Mouse (Mus musculus) midbrain, embryonic 11.5 days (tissue): Measurements from ENCODE around the gene Hoxb2. TPM values are rescaled to one million over a fixed set of nuclear protein-coding genes. Genes with fewer than 3 reads are reported as not detected.

Experiments used
- ATAC-seq: fragments of 200-750 bp; cut with Nextera tagmentation; 2 replicates; pipeline ENCODE4 v1.8.0; 2017; ENCODE audit warnings: moderate TSS enrichment, moderate library complexity; ENCODE audit not compliant: low FRiP score
- DNase-seq: peaks from one replicate; pipeline ENCODE4 v3.0.0; 2015; ENCODE audit warnings: low spot score; ENCODE audit errors: missing footprints
- H3K27ac ChIP-seq: fragments of 300-500 bp; sonication (generic); 2 replicates; pipeline ENCODE4 v1.5.1; 2014; ENCODE audit warnings: low read depth, low read length
- H3K27me3 ChIP-seq: fragments of 300-500 bp; sonication (generic); 2 replicates; pipeline ENCODE4 v1.6.1; 2014; ENCODE audit warnings: mild to moderate bottlenecking, low read length, moderate library complexity, mixed read lengths; ENCODE audit not compliant: control insufficient read depth, insufficient read depth
- H3K36me3 ChIP-seq: fragments of 300-500 bp; sonication (generic); 2 replicates; pipeline ENCODE4 v1.6.1; 2014; ENCODE audit warnings: mild to moderate bottlenecking, low read length, moderate library complexity, mixed read lengths; ENCODE audit not compliant: control insufficient read depth, insufficient read depth
- H3K4me1 ChIP-seq: fragments of 300-500 bp; sonication (generic); 2 replicates; pipeline ENCODE4 v1.6.1; 2014; ENCODE audit warnings: low read length; ENCODE audit not compliant: control insufficient read depth, insufficient read depth
- H3K4me2 ChIP-seq: fragments of 300-500 bp; sonication (generic); 2 replicates; pipeline ENCODE4 v1.6.1; 2014; ENCODE audit warnings: mild to moderate bottlenecking, moderate library complexity
- H3K4me3 ChIP-seq: fragments of 300-500 bp; sonication (generic); 2 replicates; pipeline ENCODE4 v1.5.1; 2014; ENCODE audit warnings: low read depth, low read length
- H3K9ac ChIP-seq: fragments of 300-500 bp; sonication (generic); 2 replicates; pipeline ENCODE4 v1.6.1; 2014; ENCODE audit warnings: low read length
- H3K9me3 ChIP-seq: fragments of 300-500 bp; sonication (generic); 2 replicates; pipeline ENCODE4 v1.6.1; 2016; ENCODE audit warnings: low read length; ENCODE audit not compliant: control insufficient read depth
- WGBS: fragments of 180-500 bp; shearing (Covaris S2); extraction: QIAGEN DNeasy Blood & Tissue Kit; methylation state at CpG from one replicate; pipeline ENCODE4 v1.1.7; 2014; 5-methylcytosine and 5-hydroxymethylcytosine counted together
- microRNA counts: library from miRNA; unstranded; fragments of <30 nt; microRNA quantifications from one replicate; lab custom pipeline; 2015
- microRNA-seq: library from miRNA; unstranded; fragments of <30 nt; microRNA quantifications from one replicate; pipeline ENCODE4, GENCODE M21; 2017
- polyA plus RNA-seq: library from polyadenylated mRNA; unstranded; fragments of >200 nt; fragmentation: Nextera tagmentation; extraction: Ambion mirVana; gene quantifications from 2 replicates; pipeline ENCODE4 v1.2.1, GENCODE M21; 2014

Gene Hoxb2
- polyA plus RNA-seq, 1 experiment from 2014 or later: not detected

- DNase-seq: peak; percentile 81
- Histone ChIP-seq H3K4me3 (no peak overlapping the region), H3K9ac (no peak overlapping the region), H3K4me1 (peaks cover 6% of the 10 kb centered on the region), H3K27ac (no peak overlapping the region), H3K36me3 (no peaks in the 10 kb centered on the region), H3K4me2 (no peak overlapping the region), H3K9me3 (no peaks in the 10 kb centered on the region), H3K27me3 (0 out of 2 replicates have a peak, but pooled peaks cover 5% of the 10 kb centered on the region)
- ATAC-seq: no peak
- 22% methylated on average over 7 of the region's 7 CpGs for WGBS
Measured at GRCm38 (mm10) chr11:96397806-96398335, 47.5 kb downstream of the Hoxb2 start.

DNA sequence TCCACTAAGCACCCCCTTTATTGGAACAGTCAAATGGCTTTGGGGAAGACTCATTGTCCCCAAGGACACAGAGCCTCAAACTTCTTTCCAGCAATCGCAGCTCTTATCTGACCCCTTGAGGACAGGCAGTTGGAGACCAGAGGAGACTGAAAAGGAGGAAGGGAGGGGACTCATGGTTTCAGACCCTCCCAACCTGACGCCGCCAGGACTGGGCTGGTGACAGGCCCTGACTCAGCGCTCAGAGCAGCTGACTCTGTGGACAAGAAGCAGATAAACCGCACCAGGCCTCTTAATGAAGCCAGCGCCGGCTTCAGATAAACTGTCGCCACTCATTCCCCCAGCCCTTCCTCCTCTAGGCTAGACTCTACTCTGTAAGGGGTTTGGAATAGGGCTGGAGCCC is 49.6 kb downstream of the Hoxb2 start:
- no peak overlapping the region for H3K4me3 ChIP-seq
- H3K4me1 ChIP-seq: peaks cover 6% of the 10 kb centered on the region
- 0 out of 2 replicates have a peak, but pooled peaks cover 5% of the 10 kb centered on the region for H3K27me3 ChIP-seq
- H3K9ac ChIP-seq: no peak overlapping the region
- no peaks in the 10 kb centered on the region for H3K36me3 ChIP-seq
- H3K9me3 ChIP-seq: no peaks in the 10 kb centered on the region
- H3K27ac ChIP-seq: no peak overlapping the region
- 22% methylated on average over 8 of the region's 8 CpGs for WGBS
- no peak overlapping the region for H3K4me2 ChIP-seq
- ATAC-seq: no peak
- DNase-seq: peak; percentile 72

MicroRNAs within 50 kb of the gene (microRNA counts, 519-probe panel; counts per million panel counts)
- microRNA mmu-miR-10a (lab: Ali Mortazavi, UCI): 1,880 counts per million, percentile 3 among the panel's probes with 10 or more counts

Small RNAs within 50 kb of the gene (microRNA-seq; reads per million reads assigned to microRNA genes)
- 130 reads per million, percentile 57 among the genes with 10 or more reads in this experiment for gene Mir10a

Other genes starting within 250 kb of the Hoxb2 start
- not detected in 2 replicates for gene Calcoco2, start 238.6 kb upstream of the Hoxb2 start, polyA plus RNA-seq
- gene Ttll6, start 216.7 kb upstream of the Hoxb2 start, polyA plus RNA-seq: not detected in 2 replicates
- gene Hoxb13, start 156.2 kb upstream of the Hoxb2 start, polyA plus RNA-seq: not detected in 2 replicates
- not detected in 2 replicates for gene Hoxb9, start 79.1 kb upstream of the Hoxb2 start, polyA plus RNA-seq
- gene Hoxb8, start 68.6 kb upstream of the Hoxb2 start, polyA plus RNA-seq: not detected in 2 replicates
- gene Hoxb7, start 63.9 kb upstream of the Hoxb2 start, polyA plus RNA-seq: not detected in 2 replicates
- gene Hoxb6, start 58.0 kb upstream of the Hoxb2 start, polyA plus RNA-seq: not detected in 2 replicates
- gene Hoxb5, start 47.2 kb upstream of the Hoxb2 start, polyA plus RNA-seq: not detected in 2 replicates
- not detected in 2 replicates for gene Hoxb4, start 32.3 kb upstream of the Hoxb2 start, polyA plus RNA-seq
- not detected in 2 replicates for gene Hoxb3, start 27.2 kb upstream of the Hoxb2 start, polyA plus RNA-seq
- not detected in 2 replicates for gene Hoxb1, start 15.2 kb downstream of the Hoxb2 start, polyA plus RNA-seq
- 1.2 and 1.3 TPM in 2 replicates for gene Skap1, start 114.1 kb downstream of the Hoxb2 start, polyA plus RNA-seq